Mouse (Mus musculus) cerebellum, postnatal 36 days (tissue): ENCODE measurements at regions not wholly inside any gene's neighbourhood (a gene's known extent, or its start where the extent isn't known, plus 50 kb on each side); places are given as distances from the start of the nearest gene placed in this dataset.

Source experiments
- DNase-seq, 2 experiments: peaks; one replicate each; pipeline ENCODE4 v3.0.0; 2021 to 2022; ENCODE audit warnings: mixed read lengths in 2 of 2

- DNase-seq = no peak
Observed at GRCm38 (mm10) chr13:6060229-6060845, 199.1 kb downstream of the Klf6 start.

- DNase-seq = no peak
Observed at GRCm38 (mm10) chr13:6062305-6062704, 201.0 kb downstream of the Klf6 start.

DNA sequence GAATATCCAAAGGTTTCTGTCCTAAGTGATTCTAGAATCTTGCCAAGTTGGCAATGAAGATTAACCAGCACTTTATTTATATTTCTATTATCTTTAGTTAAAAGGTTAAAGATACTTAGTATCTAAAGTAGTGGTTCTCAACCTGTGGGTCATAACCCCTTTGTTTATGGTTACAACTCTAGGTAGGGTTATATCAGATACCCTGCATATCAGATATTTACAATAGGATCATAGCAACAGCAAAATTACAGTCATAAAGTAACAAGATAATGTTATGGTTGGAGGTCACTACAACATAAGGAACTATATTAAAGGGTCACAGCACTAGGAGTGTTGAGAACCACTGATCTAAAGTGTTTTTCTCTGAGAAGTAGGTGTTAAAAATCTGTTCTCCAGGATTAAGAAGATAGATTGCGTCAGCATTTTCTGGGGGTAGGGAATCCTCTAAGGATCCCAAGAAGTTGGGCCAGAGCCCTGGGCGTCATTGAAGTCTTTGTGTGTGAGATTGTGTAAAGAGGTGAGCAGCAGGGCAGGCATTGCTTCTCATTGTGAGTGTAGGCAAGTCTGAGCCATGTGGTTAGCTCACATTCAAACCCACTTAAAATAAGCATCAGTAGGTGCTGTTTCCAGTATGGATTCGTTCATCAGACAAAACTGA is 201.6 kb downstream of the Klf6 start:
- no peak for DNase-seq

GRCm38 (mm10) chr13:6076978-6077825 is 215.9 kb downstream of the Klf6 start:
- DNase-seq = no peak

DNA sequence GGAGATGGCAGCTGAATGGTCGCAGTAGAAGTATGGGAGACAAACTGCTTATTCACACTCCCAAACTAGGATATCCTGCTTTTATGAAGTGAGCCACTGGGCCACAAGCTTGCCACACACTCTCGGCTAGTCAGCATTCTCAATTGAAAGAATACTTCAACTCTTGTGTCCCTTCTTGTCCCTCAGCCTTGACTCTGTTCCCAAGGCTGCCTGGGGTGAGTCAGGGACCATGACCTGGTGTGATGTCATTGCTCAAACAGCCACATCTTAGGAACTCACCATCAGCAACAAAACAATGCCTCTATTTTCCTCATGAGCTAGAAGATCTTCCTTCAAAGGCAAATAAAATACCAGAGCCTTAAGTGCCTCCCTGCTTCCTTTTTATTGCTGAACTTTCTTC is 224.6 kb downstream of the Klf6 start:
- no peak for DNase-seq

DNA sequence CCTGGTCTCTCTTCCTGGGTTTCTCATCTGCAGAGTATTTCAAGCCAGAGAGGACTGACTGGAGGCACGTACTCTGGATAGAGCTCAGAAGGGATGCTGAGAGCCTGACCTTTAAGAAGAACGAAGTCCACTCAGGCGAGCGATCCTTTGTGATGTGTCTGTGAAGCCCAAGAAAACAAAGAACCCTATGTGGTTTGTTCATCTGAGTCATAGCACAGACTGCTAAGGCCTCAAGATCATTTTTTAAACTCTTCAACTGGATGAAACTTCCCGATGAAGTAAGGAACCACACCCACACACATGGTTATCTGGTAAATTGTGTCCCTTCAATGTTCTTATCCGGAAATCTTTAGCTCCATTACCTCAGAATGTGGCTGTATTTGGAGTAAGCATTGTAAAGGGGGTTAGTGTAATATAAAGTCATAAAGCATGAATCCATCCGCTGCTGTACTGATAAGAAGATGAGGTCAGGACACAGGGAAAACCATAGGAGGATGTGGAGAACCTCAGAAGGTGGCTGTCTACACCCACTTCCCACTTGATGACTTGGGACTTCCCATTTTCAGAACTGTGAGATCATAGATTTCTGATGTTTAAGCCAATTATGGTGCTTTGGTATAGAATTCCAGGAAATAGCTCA is 247.9 kb downstream of the Klf6 start:
- DNase-seq = no peak

DNA sequence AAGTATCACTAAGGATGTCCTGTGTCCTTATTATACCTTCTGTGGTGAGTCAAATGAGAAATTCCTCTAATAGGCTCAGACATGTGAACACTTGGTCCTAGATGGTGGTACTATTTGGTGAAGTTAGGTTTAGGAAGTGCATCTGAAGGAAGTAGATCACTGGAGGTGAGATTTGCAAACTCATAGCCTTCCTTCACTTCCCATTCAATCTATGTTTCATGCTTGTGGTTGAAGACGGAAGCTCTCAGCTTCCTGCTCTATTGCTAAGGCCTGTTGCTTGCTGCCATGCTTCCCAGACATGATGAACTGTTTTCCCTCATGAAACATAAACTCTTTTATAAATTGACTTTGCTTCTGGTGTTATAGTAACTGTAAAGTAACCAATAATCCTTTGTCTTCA is 258.4 kb downstream of the Klf6 start:
- DNase-seq = no peak

- DNase-seq = no peak
Observed at GRCm38 (mm10) chr13:6127311-6127710, 266.0 kb downstream of the Klf6 start.

DNA sequence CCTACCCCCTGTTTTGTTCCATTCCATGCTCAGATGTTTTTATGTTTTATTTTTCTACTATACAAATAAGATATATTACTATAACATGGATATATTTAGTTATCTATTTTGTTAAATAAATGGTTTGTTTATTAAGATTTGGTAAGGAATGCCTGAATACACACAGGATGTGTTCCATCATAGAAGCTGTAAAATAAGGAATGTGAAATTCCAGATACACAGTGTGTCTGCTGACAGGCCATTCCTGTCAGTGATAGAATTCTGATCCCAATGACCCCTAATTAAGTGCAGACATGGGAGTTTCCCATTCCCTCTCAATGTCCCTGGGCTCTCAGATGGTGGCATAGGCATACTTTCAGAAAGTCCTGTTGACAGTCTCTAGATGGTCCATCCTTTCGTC is 267.6 kb downstream of the Klf6 start:
- DNase-seq = no peak

- DNase-seq = no peak
Observed at GRCm38 (mm10) chr13:6131363-6131762, 270.1 kb downstream of the Klf6 start.

DNA sequence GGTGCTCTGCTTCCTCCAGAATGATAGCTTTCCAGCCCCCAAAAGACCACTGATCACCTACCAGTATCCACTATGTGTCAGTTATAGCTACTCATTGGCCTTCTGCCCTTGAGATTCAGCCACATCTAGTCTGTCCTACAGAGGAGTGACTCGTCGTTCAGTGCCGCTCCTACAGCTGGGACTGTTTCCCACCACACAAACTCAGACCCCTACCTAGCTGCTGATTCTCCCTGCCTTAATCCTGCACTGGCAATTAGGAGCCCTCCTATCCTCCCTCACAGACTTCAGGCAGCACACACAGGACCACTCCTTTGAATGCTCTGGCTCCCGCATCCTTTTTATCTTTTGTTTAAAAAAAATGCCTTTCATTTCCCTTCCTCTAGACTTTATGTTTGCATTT is 275.9 kb downstream of the Klf6 start:
- DNase-seq = no peak

GRCm38 (mm10) chr13:6142771-6143170 is 281.5 kb downstream of the Klf6 start:
- no peak for DNase-seq

- peak; percentile 38 for DNase-seq
Observed at GRCm38 (mm10) chr13:6153657-6154056, 292.4 kb downstream of the Klf6 start.

- DNase-seq = no peak
Observed at GRCm38 (mm10) chr13:6156191-6156590, 294.9 kb downstream of the Klf6 start.

- DNase-seq = no peak
Observed at GRCm38 (mm10) chr13:6157029-6157428, 295.7 kb downstream of the Klf6 start.

- DNase-seq = no peak
Observed at GRCm38 (mm10) chr13:6157946-6158345, 296.7 kb downstream of the Klf6 start.

- no peak for DNase-seq
Observed at GRCm38 (mm10) chr13:6159412-6159811, 298.1 kb downstream of the Klf6 start.

DNA sequence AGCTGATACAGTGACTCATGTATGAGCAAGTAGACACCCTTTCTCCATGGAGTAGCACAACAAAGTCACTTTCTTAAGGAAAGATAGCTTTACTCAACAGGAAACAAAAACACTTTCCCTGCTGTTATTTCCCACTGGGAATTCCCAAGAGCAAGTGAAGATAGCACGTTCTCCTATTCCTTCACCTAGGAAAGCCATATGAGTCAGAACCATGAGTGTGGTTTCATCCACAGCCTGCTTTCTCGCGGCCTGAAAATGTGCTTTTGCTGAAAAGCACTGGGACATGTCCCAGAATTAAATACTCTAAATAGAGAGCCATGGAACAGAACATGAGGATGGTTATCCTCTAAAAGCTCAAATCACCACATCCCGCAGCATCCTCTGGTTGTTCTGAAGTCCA is 304.6 kb downstream of the Klf6 start:
- no peak for DNase-seq

- DNase-seq = no peak
Observed at GRCm38 (mm10) chr13:6167055-6167761, 305.9 kb downstream of the Klf6 start.

- DNase-seq = no peak
Observed at GRCm38 (mm10) chr13:6173095-6173494, 311.8 kb downstream of the Klf6 start.

DNA sequence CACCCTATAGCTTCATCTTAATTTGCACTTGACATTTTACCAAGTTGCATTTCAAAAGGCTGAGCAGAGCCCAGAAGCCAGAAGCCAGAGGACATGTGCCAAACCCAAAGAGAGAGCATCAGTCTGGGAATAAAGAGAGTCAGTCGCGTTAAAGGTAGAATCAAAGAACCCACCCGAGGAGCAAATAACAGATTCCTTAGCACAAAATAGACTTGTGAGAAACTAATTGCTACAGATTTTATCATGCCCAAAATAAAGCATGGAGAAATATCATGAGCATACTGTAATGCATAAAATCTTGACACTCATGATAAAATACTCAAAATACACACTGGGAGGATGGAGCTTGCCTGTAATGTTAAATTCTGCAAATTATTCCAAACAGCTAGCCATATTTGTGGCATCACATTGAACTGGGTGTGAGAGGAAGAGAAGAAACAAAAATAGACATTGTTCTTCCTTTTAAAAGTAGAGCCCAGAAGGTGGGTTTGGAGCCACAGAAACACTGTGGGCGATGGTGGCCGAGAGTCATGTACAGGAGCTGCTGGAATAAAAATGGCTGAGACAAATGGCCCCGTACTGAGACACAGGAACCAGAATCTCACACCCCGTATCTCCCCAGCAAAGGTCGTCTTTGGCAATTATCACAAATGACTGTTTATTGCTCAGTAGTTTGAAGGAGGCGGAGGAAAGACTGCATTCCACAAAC is 317.2 kb downstream of the Klf6 start:
- DNase-seq = no peak

GRCm38 (mm10) chr13:6189133-6189532 is 327.9 kb downstream of the Klf6 start:
- DNase-seq = no peak
